Mouse (Mus musculus): ENCODE data around the gene Gm20661. TPM values are rescaled to one million over a fixed set of nuclear protein-coding genes. Genes with fewer than 3 reads are reported as not detected.
A peak's percentile ranks its signal among the peaks of the same experiment; 100 is the strongest.

Gm20661 gene
- polyA plus RNA-seq, 1 experiment from 2014 or later, result 1.7 TPM

- Histone ChIP-seq H3K27ac (ENCODE audit: low read depth, low read length) (no peak overlapping the region), H3K4me3 (ENCODE audit: low read depth, low read length) (no peak overlapping the region), H3K36me3 (ENCODE audit: control insufficient read depth, insufficient read depth, low read length) (no peaks in the 10 kb centered on the region), H3K4me1 (replicated peaks; ENCODE audit: control insufficient read depth, insufficient read depth, low read length) (peaks cover 2% of the 10 kb centered on the region; the same call in 1 of the 2 replicates), H3K9me3 (ENCODE audit: control insufficient read depth, low read length) (no peaks in the 10 kb centered on the region), H3K27me3 (ENCODE audit: control insufficient read depth, insufficient read depth, low read length) (no peaks in the 10 kb centered on the region), H3K4me2 (ENCODE audit: low read depth, low read length, severe bottlenecking) (no peak overlapping the region), H3K9ac (ENCODE audit: low read length) (no peak overlapping the region)
- ATAC-seq (replicated peaks; ENCODE audit: low FRiP score) (no peak), DNase-seq (ENCODE audit: low spot score) (no peak)
- WGBS, result 85% methylated on average over 13 of the region's 13 CpGs
Measured at GRCm38 (mm10) chr9:107949184-107949921, 33.5 kb upstream of the Gm20661 start.

GRCm38 (mm10) chr9:107949922-107950235, 33.0 kb upstream of the Gm20661 start, which contains the start of gene Traip:
Gene Traip (plus strand): TSS chr9:107950136.
- Histone ChIP-seq H3K4me3 (ENCODE audit: low read depth, low read length) (peak within 1 kb of the TSS; percentile 66), H3K27me3 (ENCODE audit: control insufficient read depth, insufficient read depth, low read length) (no peaks in the 10 kb centered on the region), H3K4me2 (ENCODE audit: low read depth, low read length, severe bottlenecking) (peak within 1 kb of the TSS; percentile 58), H3K36me3 (ENCODE audit: control insufficient read depth, insufficient read depth, low read length) (no peaks in the 10 kb centered on the region), H3K4me1 (replicated peaks; ENCODE audit: control insufficient read depth, insufficient read depth, low read length) (peaks cover 2% of the 10 kb centered on the region; the same call in 1 of the 2 replicates), H3K9me3 (ENCODE audit: control insufficient read depth, low read length) (no peaks in the 10 kb centered on the region), H3K9ac (ENCODE audit: low read length) (peak within 1 kb of the TSS; percentile 69), H3K27ac (ENCODE audit: low read depth, low read length) (peak within 1 kb of the TSS; percentile 75)
- 91% methylated on average over 10 of the region's 10 CpGs for WGBS
- DNase-seq (ENCODE audit: low spot score) (no peak), ATAC-seq (replicated peaks; ENCODE audit: low FRiP score) (no peak)

GRCm38 (mm10) chr9:107950460-107951355, 32.1 kb upstream of the Gm20661 start:
- Histone ChIP-seq H3K4me1 (replicated peaks; ENCODE audit: control insufficient read depth, insufficient read depth, low read length) (peaks cover 2% of the 10 kb centered on the region; the same call in 1 of the 2 replicates), H3K4me3 (ENCODE audit: low read depth, low read length) (peak overlapping the region; percentile 66), H3K9ac (ENCODE audit: low read length) (peak overlapping the region; percentile 69), H3K4me2 (ENCODE audit: low read depth, low read length, severe bottlenecking) (peak overlapping the region; percentile 58), H3K27ac (ENCODE audit: low read depth, low read length) (peak overlapping the region; percentile 75), H3K27me3 (ENCODE audit: control insufficient read depth, insufficient read depth, low read length) (no peaks in the 10 kb centered on the region), H3K9me3 (ENCODE audit: control insufficient read depth, low read length) (no peaks in the 10 kb centered on the region), H3K36me3 (ENCODE audit: control insufficient read depth, insufficient read depth, low read length) (no peaks in the 10 kb centered on the region)
- 15% methylated on average over 45 of the region's 45 CpGs for WGBS
- peak; percentile 94 for ATAC-seq (replicated peaks; ENCODE audit: low FRiP score)
- DNase-seq (ENCODE audit: low spot score), result peak; percentile 94

- H3K36me3 ChIP-seq (ENCODE audit: control insufficient read depth, insufficient read depth, low read length), result no peaks in the 10 kb centered on the region; the same call in 1 of the 2 replicates
Measured at GRCm38 (mm10) chr9:107955613-107956289, 27.1 kb upstream of the Gm20661 start.

GRCm38 (mm10) chr9:107957141-107957540, 25.7 kb upstream of the Gm20661 start:
- H3K4me3 ChIP-seq (ENCODE audit: low read depth, low read length), result no peak overlapping the region
- H3K9ac ChIP-seq (ENCODE audit: low read length), result no peak overlapping the region
- 0 out of 2 replicates have a peak, but pooled peaks cover 2% of the 10 kb centered on the region for H3K4me1 ChIP-seq (replicated peaks; ENCODE audit: control insufficient read depth, insufficient read depth, low read length)
- no peaks in the 10 kb centered on the region for H3K27me3 ChIP-seq (ENCODE audit: control insufficient read depth, insufficient read depth, low read length)
- H3K4me2 ChIP-seq (ENCODE audit: low read depth, low read length, severe bottlenecking), result no peak overlapping the region
- H3K36me3 ChIP-seq (ENCODE audit: control insufficient read depth, insufficient read depth, low read length), result no peaks in the 10 kb centered on the region; the same call in 1 of the 2 replicates
- no peak for ATAC-seq (replicated peaks; ENCODE audit: low FRiP score)
- 46% methylated on average over 6 of the region's 6 CpGs for WGBS
- no peaks in the 10 kb centered on the region for H3K9me3 ChIP-seq (ENCODE audit: control insufficient read depth, low read length)
- DNase-seq (ENCODE audit: low spot score), result no peak
- H3K27ac ChIP-seq (ENCODE audit: low read depth, low read length), result no peak overlapping the region

More at GRCm38 (mm10) chr9:107955613-107956289, 27.1 kb upstream of the Gm20661 start:
- H3K27ac ChIP-seq (ENCODE audit: low read depth, low read length), result no peak overlapping the region
- H3K4me2 ChIP-seq (ENCODE audit: low read depth, low read length, severe bottlenecking), result no peak overlapping the region
- 89% methylated on average over 6 of the region's 6 CpGs for WGBS
- no peaks in the 10 kb centered on the region for H3K27me3 ChIP-seq (ENCODE audit: control insufficient read depth, insufficient read depth, low read length)
- no peaks in the 10 kb centered on the region for H3K9me3 ChIP-seq (ENCODE audit: control insufficient read depth, low read length)
- no peak overlapping the region for H3K4me3 ChIP-seq (ENCODE audit: low read depth, low read length)
- H3K9ac ChIP-seq (ENCODE audit: low read length), result no peak overlapping the region
- H3K4me1 ChIP-seq (replicated peaks; ENCODE audit: control insufficient read depth, insufficient read depth, low read length), result no peaks in the 10 kb centered on the region; the same call in 1 of the 2 replicates
- DNase-seq (ENCODE audit: low spot score) (no peak), ATAC-seq (replicated peaks; ENCODE audit: low FRiP score) (no peak)

- Histone ChIP-seq H3K4me3 (ENCODE audit: low read depth, low read length) (no peak overlapping the region), H3K9me3 (ENCODE audit: control insufficient read depth, low read length) (no peaks in the 10 kb centered on the region), H3K27ac (ENCODE audit: low read depth, low read length) (no peak overlapping the region), H3K9ac (ENCODE audit: low read length) (no peak overlapping the region), H3K4me2 (ENCODE audit: low read depth, low read length, severe bottlenecking) (no peak overlapping the region), H3K4me1 (replicated peaks; ENCODE audit: control insufficient read depth, insufficient read depth, low read length) (0 out of 2 replicates have a peak, but pooled peaks cover 2% of the 10 kb centered on the region), H3K36me3 (ENCODE audit: control insufficient read depth, insufficient read depth, low read length) (no peaks in the 10 kb centered on the region; the same call in 1 of the 2 replicates), H3K27me3 (ENCODE audit: control insufficient read depth, insufficient read depth, low read length) (no peaks in the 10 kb centered on the region)
- ATAC-seq (replicated peaks; ENCODE audit: low FRiP score) (no peak), DNase-seq (ENCODE audit: low spot score) (no peak)
- 78% methylated on average over 6 of the region's 6 CpGs for WGBS
Measured at GRCm38 (mm10) chr9:107959896-107960295, 23.0 kb upstream of the Gm20661 start.

GRCm38 (mm10) chr9:107960928-107961327, 21.9 kb upstream of the Gm20661 start:
- no peaks in the 10 kb centered on the region; the same call in 1 of the 2 replicates for H3K36me3 ChIP-seq (ENCODE audit: control insufficient read depth, insufficient read depth, low read length)
- 84% methylated on average over 4 of the region's 4 CpGs for WGBS
- no peak for ATAC-seq (replicated peaks; ENCODE audit: low FRiP score)

GRCm38 (mm10) chr9:107961351-107961762, 21.5 kb upstream of the Gm20661 start:
- Histone ChIP-seq H3K27me3 (ENCODE audit: control insufficient read depth, insufficient read depth, low read length) (no peaks in the 10 kb centered on the region), H3K36me3 (ENCODE audit: control insufficient read depth, insufficient read depth, low read length) (no peaks in the 10 kb centered on the region; the same call in 1 of the 2 replicates), H3K4me1 (replicated peaks; ENCODE audit: control insufficient read depth, insufficient read depth, low read length) (0 out of 2 replicates have a peak, but pooled peaks cover 2% of the 10 kb centered on the region), H3K27ac (ENCODE audit: low read depth, low read length) (no peak overlapping the region), H3K4me2 (ENCODE audit: low read depth, low read length, severe bottlenecking) (no peak overlapping the region), H3K4me3 (ENCODE audit: low read depth, low read length) (no peak overlapping the region), H3K9me3 (ENCODE audit: control insufficient read depth, low read length) (no peaks in the 10 kb centered on the region), H3K9ac (ENCODE audit: low read length) (no peak overlapping the region)
- DNase-seq (ENCODE audit: low spot score), result no peak
- ATAC-seq (replicated peaks; ENCODE audit: low FRiP score), result no peak
- WGBS, result 86% methylated on average over 10 of the region's 10 CpGs

More at GRCm38 (mm10) chr9:107960928-107961327, 21.9 kb upstream of the Gm20661 start:
- DNase-seq (ENCODE audit: low spot score), result no peak
- H3K9me3 ChIP-seq (ENCODE audit: control insufficient read depth, low read length), result no peaks in the 10 kb centered on the region
- H3K9ac ChIP-seq (ENCODE audit: low read length), result no peak overlapping the region
- H3K27ac ChIP-seq (ENCODE audit: low read depth, low read length), result no peak overlapping the region
- no peak overlapping the region for H3K4me2 ChIP-seq (ENCODE audit: low read depth, low read length, severe bottlenecking)
- H3K4me1 ChIP-seq (replicated peaks; ENCODE audit: control insufficient read depth, insufficient read depth, low read length), result 0 out of 2 replicates have a peak, but pooled peaks cover 2% of the 10 kb centered on the region
- no peaks in the 10 kb centered on the region for H3K27me3 ChIP-seq (ENCODE audit: control insufficient read depth, insufficient read depth, low read length)
- H3K4me3 ChIP-seq (ENCODE audit: low read depth, low read length), result no peak overlapping the region

Measured in forebrain, embryonic 11.5 days (tissue).